Mouse (Mus musculus) granulocyte monocyte progenitor cell, adult 5-6 weeks (primary cell): ENCODE results near the gene Gm45837. TPM values are rescaled to one million over a fixed set of nuclear protein-coding genes. Genes with fewer than 3 reads are reported as not detected.

ENCODE experiments used
- ATAC-seq: replicated peaks from 2 replicates; pipeline ENCODE4 v1.8.0; 2016; ENCODE audit warnings: mild to moderate bottlenecking, moderate TSS enrichment, inconsistent platforms; ENCODE audit not compliant: poor library complexity, severe bottlenecking
- total RNA-seq, 2 experiments: library from RNA; stranded (forward) in 1 of 2; stranded (reverse) in 1 of 2; fragments of 200-712, 200-1000 nt in 1 of 2; fragments of >200 nt in 1 of 2; fragmentation: Nextera tagmentation in 1 of 2; gene quantifications; 2 replicates each; pipeline ENCODE4 v1.2.3; 2014 to 2017

Gm45837 gene
- total RNA-seq, 2 experiments from 2014 or later = 2.6 TPM; not detected in 1

- ATAC-seq = peak; percentile 78
Measured at GRCm38 (mm10) chr7:101427736-101428135, 17.1 kb downstream of the Gm45837 start.

- no peak for ATAC-seq
Measured at GRCm38 (mm10) chr7:101435038-101435437, 24.4 kb downstream of the Gm45837 start.

- peak; percentile 52; the same call in 1 of the 2 replicates for ATAC-seq
Measured at GRCm38 (mm10) chr7:101437876-101438275, 27.2 kb downstream of the Gm45837 start.

- ATAC-seq = no peak
Measured at GRCm38 (mm10) chr7:101443093-101443492, 32.4 kb downstream of the Gm45837 start.

- ATAC-seq = no peak
Measured at GRCm38 (mm10) chr7:101444211-101444610, 33.5 kb downstream of the Gm45837 start.

- 0 out of 2 replicates have a peak, but pooled peaks have one; percentile 6 for ATAC-seq
Measured at GRCm38 (mm10) chr7:101449855-101450254, 39.2 kb downstream of the Gm45837 start.

- peak; percentile 67 for ATAC-seq
Measured at GRCm38 (mm10) chr7:101450422-101451401, 40.0 kb downstream of the Gm45837 start.

- ATAC-seq = no peak
Measured at GRCm38 (mm10) chr7:101452669-101453068, 42.0 kb downstream of the Gm45837 start.

- ATAC-seq = no peak
Measured at GRCm38 (mm10) chr7:101453296-101453695, 42.6 kb downstream of the Gm45837 start.

GRCm38 (mm10) chr7:101453725-101454124 lies 43.0 kb downstream of the Gm45837 start:
- no peak for ATAC-seq

- ATAC-seq = peak; percentile 54
Measured at GRCm38 (mm10) chr7:101454479-101454878, 43.8 kb downstream of the Gm45837 start.

- ATAC-seq = no peak
Measured at GRCm38 (mm10) chr7:101455141-101455540, 44.5 kb downstream of the Gm45837 start.

- ATAC-seq = no peak
Measured at GRCm38 (mm10) chr7:101456318-101456717, 45.6 kb downstream of the Gm45837 start.

- peak; percentile 23; the same call in 1 of the 2 replicates for ATAC-seq
Measured at GRCm38 (mm10) chr7:101456789-101457188, 46.1 kb downstream of the Gm45837 start.

- ATAC-seq = no peak
Measured at GRCm38 (mm10) chr7:101457283-101457682, 46.6 kb downstream of the Gm45837 start.

- ATAC-seq = 0 out of 2 replicates have a peak, but pooled peaks have one; percentile 18
Measured at GRCm38 (mm10) chr7:101457801-101458200, 47.1 kb downstream of the Gm45837 start.

- ATAC-seq = no peak
Measured at GRCm38 (mm10) chr7:101458278-101458781, 47.6 kb downstream of the Gm45837 start.

- no peak for ATAC-seq
Measured at GRCm38 (mm10) chr7:101459305-101459813, 48.7 kb downstream of the Gm45837 start.

- ATAC-seq = no peak
Measured at GRCm38 (mm10) chr7:101459923-101460607, 49.4 kb downstream of the Gm45837 start.

- no peak for ATAC-seq
Measured at GRCm38 (mm10) chr7:101460608-101460957, 49.9 kb downstream of the Gm45837 start.

- no peak for ATAC-seq
Measured at GRCm38 (mm10) chr7:101461571-101461970, 50.9 kb downstream of the Gm45837 start.
